Mouse (Mus musculus) left cerebral cortex, postnatal 10 days (tissue): ENCODE data around the gene Ppm1k. TPM values are rescaled to one million over a fixed set of nuclear protein-coding genes. Genes with fewer than 3 reads are reported as not detected.
"Not testable (repeated sequence)": the region's sequence is repeated elsewhere in the genome, so short reads cannot be mapped to it uniquely, and the experiment has no call there.

Source experiments
- DNase-seq, 2 experiments: peaks; one replicate each; pipeline ENCODE4 v3.0.0; 2021 to 2022; ENCODE audit warnings: low spot score in 2 of 2, mixed read lengths in 1 of 2; ENCODE audit errors: extremely low spot score in 1 of 2
- intact Hi-C: fragments of 180-260 bp; cut with DNase I; formaldehyde crosslinking; loops from one replicate; pipeline ENCODE4 v1.15.1; 2025
- total RNA-seq, 2 experiments: library from RNA; stranded (reverse); gene quantifications; 2 replicates each; pipeline ENCODE4 v1.2.3; 2021

The Ppm1k gene
- 10 to 100 TPM; 27.0 to 34.3 TPM for total RNA-seq

GRCm38 (mm10) chr6:57535386-57535936 is at the start of gene Ppm1k:
Ppm1k (minus strand) TSS chr6:57535468.
- intact Hi-C loops: loop anchor here (10.0 kb wide), 1 partner anchor 169 kb away; the partner anchor contains the start of gene Lancl2
- DNase-seq: peak; percentile 98 to 99

GRCm38 (mm10) chr6:57582356-57582755 is 47.1 kb upstream of the Ppm1k start:
- DNase-seq: no peak
- intact Hi-C loops: no loop called here

DNA sequence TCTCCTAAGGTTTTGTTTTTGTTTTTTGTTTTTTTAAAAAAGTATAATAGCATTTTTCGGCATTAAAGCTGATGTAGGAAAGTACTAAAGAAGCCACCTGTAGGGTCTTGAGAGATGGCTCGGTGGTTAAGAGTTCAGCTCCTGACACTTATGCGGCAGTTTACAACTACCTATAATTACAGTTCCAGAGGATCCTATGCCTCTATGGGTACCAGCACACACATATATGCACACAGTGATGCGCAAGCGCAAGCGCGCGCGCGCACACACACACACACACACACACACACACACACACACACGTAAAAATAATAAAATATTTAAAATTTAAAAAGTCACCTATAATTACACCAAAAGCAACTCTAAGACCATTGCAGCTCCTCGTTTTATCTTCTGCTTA is 46.3 kb upstream of the Ppm1k start:
- no peak for DNase-seq
- intact Hi-C loops: no loop called here

DNA sequence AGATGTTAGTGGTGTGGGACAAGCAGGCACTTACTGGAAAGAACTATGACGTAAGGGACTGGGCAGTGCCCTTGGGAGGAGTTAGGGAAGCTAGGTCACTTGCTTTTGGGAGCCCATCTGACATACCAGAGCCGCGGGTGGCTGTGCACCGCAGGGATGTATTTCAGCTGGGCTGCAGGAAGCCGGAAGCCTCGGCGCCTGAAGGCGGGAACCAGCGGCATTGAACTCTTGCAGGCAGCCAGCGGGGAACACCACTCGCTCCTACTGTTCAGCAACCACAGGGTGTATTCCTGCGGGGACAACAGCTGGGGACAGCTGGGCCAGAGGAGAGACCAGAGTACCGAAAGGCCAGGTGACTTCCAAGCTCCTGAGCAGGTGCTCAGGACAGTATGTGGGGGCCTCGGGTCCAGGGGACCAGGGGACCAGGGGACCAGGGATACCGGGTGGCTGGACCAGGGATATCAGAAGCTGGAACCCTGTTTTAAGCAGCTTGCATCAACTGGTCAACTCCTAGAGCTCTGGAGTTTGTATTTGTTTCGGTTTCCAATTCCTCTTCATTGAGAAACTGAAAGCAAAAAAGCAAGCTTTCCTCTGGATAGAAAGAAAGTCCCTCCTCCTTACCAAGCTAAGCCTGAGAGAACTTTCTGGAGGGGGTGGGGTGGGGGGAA is 45.7 kb upstream of the Ppm1k start, which contains the start of gene Herc6:
TSS of gene Herc6 (plus strand) at position 120 of the 668 bp plus-strand sequence.
- intact Hi-C loops: no loop called here
- DNase-seq: peak; percentile 29 to 83

GRCm38 (mm10) chr6:57571587-57571986 is 36.3 kb upstream of the Ppm1k start:
- intact Hi-C loops: loop anchor here (2.0 to 5.0 kb wide), 2 partner anchors 137 to 764 kb away; no protein-coding TSS in a partner anchor
- no peak for DNase-seq

- peak; percentile 26 to 46 for DNase-seq
- intact Hi-C loops: loop anchor here (2.0 to 5.0 kb wide), 2 partner anchors 136 to 763 kb away; no protein-coding TSS in a partner anchor
These were observed 35.1 kb upstream of the Ppm1k start for GRCm38 (mm10) chr6:57570170-57570974.

DNA sequence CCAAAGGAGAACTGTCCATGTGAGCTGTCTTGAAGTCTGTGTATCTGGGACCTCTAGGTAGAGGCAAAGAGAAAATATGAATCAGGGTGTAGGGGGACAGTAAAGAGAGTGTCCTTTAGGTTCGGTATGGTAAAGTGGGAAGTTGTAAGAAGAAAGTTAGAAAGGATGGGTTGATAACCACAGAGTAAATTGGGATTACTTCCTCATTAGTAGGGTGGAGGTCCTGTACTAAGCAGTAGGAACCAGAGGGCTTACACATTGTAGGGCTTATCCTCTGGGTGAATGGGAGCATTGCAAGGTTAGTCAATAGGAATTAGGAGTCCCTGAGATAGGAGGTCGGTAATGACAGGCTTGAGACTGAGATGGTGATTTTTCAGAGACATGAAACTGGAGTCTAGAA is 32.4 kb upstream of the Ppm1k start:
- intact Hi-C loops: loop anchor here (5.0 to 10.0 kb wide), 2 partner anchors 80 to 643 kb away; partner anchors contain the start of genes Nt5c3 and Vmn1r4
- DNase-seq: no peak

- intact Hi-C loops: loop anchor here (5.0 to 10.0 kb wide), 2 partner anchors 78 to 641 kb away; partner anchors contain the start of genes Nt5c3 and Vmn1r4
- no peak for DNase-seq
These were observed 30.2 kb upstream of the Ppm1k start for GRCm38 (mm10) chr6:57565452-57565851.

DNA sequence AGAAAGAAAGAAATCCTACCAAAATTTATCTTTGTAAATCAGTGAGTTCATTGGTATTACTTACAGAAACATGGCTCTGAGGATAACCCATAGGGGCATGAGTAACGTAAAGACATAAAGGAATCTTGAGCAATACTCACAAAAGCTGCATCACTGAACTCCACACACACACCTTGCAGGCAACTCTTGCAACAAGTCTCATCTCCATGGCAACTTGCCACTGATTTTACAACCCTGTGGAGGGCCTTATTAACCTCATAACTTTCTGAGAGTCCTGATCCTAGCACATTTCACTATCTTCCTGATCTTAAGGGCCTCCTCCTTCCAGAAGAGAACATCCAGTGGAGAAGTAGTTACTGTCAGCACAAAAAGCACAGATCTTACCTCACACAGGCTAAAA is 28.2 kb upstream of the Ppm1k start:
- intact Hi-C loops: loop anchor here (10.0 kb wide), 1 partner anchor 639 kb away; the partner anchor contains the start of genes Nt5c3 and Vmn1r4

DNA sequence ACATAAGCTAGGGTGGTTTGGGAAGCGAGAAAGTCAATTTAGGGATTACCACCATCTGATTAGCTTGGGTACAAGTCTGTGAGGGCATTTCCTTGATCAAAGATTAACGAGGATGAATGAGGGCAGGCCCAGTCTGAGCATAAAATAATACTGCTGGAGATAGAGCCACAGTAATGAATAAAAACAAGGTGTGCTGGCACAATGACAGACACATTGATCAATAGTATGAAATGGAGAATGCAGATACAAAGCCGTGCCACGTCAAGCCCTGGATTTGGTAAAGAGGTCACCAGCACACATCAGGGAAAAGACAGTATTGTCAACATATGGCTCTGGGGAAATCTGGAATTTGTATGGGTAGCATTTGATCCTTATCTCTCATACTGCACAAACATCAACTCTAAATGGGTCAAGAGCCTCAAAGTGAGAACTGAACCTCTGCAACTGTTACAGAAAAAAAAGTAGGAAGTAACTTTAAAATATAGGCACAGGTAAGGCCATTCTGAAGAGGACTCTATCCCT is 22.6 kb upstream of the Ppm1k start:
- intact Hi-C loops: no loop called here
- no peak for DNase-seq

More for the DNA sequence above, 28.2 kb upstream of the Ppm1k start:
- no peak for DNase-seq

- no peak for DNase-seq
- intact Hi-C loops: no loop called here
These were observed 16.0 kb upstream of the Ppm1k start for GRCm38 (mm10) chr6:57551211-57551796.

DNA sequence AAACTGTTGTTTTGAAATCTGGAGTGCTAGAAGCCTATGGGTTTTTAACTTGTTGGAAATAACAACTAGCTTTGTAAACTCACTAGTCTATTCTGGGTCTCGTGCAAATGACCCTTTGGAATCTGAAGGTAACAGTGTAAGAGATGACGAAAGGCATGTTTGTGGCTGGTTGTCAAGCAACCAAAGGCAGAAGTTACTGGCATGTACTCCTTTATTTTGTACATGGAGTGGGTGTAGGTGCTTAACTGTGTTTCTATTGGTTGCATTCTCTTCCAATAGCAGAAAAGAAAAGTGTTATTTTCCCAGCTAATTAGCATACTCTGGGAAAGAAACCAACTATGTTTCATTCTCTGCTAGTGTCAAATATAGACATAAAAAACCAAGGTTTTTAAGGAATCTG is 9.6 kb upstream of the Ppm1k start:
- intact Hi-C loops: no loop called here
- DNase-seq: no peak

GRCm38 (mm10) chr6:57543591-57543990 is 8.3 kb upstream of the Ppm1k start:
- intact Hi-C loops, DNase-seq: not testable (repeated sequence)

GRCm38 (mm10) chr6:57541737-57542335 is 6.6 kb upstream of the Ppm1k start:
- no peak for DNase-seq
- intact Hi-C loops: no loop called here

DNA sequence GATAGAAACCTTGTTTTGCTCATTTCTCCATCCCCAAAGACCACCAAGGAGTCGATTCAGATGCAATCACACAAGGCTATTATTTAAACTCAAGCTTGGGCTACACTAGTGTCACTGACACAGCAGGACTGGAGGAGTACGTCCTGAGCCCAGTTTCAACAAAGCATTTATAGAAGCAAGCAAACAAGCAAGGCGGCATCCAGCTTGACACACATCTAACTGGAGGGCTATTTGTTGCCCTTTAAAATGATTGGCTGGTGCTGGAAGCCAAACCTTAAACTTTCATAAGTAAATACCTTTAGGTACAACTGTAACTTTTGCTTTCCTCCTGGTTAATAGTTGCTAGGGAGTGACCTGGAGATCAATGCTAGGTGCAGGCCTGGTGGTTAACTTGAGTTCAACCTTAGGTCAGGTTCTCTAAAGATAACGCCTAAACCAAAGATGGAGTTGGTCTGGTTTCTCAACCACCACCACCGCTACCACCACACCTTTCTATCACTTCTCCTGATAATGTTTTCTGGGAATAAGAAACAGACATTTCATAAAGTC is 5.8 kb upstream of the Ppm1k start:
- intact Hi-C loops: no loop called here
- no peak for DNase-seq

DNA sequence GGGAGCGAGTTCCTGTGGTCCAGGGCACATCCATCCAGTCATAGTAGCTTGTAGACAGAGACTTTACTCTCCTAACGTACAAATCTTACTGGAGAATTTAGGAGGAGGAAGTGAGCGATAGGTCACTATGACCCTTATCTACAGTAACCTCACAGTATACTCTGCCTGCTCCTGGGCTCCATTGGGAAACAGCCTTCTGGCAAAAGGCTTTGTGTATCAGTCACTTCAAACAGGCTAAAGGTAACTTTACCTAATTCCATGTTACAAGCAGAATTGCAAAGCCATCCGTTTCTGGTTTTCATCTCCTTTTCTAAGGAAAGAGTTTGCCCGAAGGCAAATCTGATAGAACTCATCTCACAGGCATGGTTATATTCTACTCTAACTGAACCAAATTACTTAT is 2.6 kb upstream of the Ppm1k start:
- no peak for DNase-seq
- intact Hi-C loops: loop anchor here (10.0 kb wide), 1 partner anchor 167 kb away; the partner anchor contains the start of gene Lancl2

GRCm38 (mm10) chr6:57535971-57536669 is 852 bp upstream of the Ppm1k start:
- intact Hi-C loops: loop anchor here (10.0 kb wide), 1 partner anchor 169 kb away; the partner anchor contains the start of gene Lancl2
- DNase-seq: no peak
